Mouse (Mus musculus) adipocyte (in vitro differentiated cells): ENCODE measurements around the gene Iqca.
A peak's percentile ranks its signal among the peaks of the same experiment; 100 is the strongest.

ENCODE experiments used
- DNase-seq: peaks from one replicate; pipeline ENCODE4 v3.0.0-alpha.2; 2016; ENCODE audit warnings: low spot score

Iqca gene

GRCm38 (mm10) chr1:90132402-90132801 lies 20.8 kb downstream of the Iqca start:
- no peak for DNase-seq

DNA sequence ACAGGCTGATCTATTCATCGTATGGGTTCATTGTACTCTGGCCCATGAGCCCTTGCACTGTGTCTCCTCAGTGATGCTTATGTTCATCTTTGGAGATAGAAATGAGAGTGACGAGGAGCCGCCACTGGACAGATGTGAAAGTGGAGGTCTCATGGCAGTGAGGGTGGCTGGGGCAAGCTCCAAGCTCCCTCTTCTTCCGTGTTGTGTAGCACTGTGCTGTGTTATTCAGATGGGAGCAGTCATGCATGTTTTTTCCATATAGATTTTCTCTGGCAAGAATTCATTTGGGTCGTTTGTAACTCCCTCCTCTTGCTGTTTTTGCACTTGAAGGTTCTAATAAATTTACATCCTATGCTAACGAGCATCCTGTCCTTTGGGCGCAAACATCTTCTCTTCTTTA lies 21.2 kb downstream of the Iqca start:
- DNase-seq: no peak

DNA sequence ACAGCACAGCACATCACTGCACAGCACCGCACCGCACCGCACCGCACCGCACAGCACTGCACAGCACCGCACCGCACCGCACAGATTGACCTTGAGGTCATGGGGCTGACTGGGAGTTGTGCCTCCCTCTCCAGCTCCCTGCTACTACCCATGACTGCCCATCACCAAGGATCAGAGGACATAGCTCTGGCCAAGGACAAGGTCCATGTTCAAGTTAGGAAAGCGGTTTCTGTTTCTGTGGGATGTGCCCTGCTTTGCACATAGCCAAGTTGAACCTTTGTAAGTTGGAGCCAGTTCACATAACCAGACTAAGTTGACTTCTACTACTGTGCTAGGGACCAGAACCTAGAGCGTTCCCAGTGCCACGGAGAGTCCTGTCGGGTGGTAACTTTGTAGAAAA lies 28.6 kb downstream of the Iqca start:
- DNase-seq: no peak

GRCm38 (mm10) chr1:90120706-90121105 lies 32.5 kb downstream of the Iqca start:
- DNase-seq: no peak

GRCm38 (mm10) chr1:90119214-90119613 lies 34.0 kb downstream of the Iqca start:
- DNase-seq: no peak

GRCm38 (mm10) chr1:90117207-90117606 lies 36.0 kb downstream of the Iqca start:
- no peak for DNase-seq

GRCm38 (mm10) chr1:90114586-90114985 lies 38.6 kb downstream of the Iqca start:
- no peak for DNase-seq

GRCm38 (mm10) chr1:90113655-90114244 lies 39.5 kb downstream of the Iqca start:
- no peak for DNase-seq

DNA sequence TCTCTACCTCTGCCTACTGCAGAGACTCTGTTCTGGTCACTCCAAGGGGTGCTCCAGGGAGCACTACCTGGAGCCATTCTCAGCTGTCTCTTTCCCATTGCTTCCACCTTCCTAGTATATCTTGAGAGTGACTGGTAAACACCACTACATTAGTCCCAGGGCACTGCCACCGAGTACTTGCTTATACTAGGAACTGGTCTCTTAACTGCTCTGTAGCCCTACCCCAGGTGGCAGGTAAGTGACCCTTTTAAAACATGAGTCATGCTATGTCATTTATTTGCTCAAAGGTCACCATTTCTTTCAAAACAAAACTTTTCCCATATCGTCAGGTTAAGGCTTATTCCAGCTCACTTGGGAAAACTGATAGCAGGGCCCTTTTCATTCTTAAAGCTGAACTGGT lies 40.5 kb downstream of the Iqca start:
- DNase-seq: no peak

- DNase-seq: no peak
Measured at GRCm38 (mm10) chr1:90111198-90111839, 41.9 kb downstream of the Iqca start.

GRCm38 (mm10) chr1:90103896-90104487 lies 49.2 kb downstream of the Iqca start:
- DNase-seq: no peak

GRCm38 (mm10) chr1:90100360-90101232 lies 52.6 kb downstream of the Iqca start:
- DNase-seq: peak; percentile 30

GRCm38 (mm10) chr1:90092816-90093493 lies 60.2 kb downstream of the Iqca start:
- no peak for DNase-seq

GRCm38 (mm10) chr1:90088192-90088990 lies 64.8 kb downstream of the Iqca start:
- peak; percentile 9 for DNase-seq

DNA sequence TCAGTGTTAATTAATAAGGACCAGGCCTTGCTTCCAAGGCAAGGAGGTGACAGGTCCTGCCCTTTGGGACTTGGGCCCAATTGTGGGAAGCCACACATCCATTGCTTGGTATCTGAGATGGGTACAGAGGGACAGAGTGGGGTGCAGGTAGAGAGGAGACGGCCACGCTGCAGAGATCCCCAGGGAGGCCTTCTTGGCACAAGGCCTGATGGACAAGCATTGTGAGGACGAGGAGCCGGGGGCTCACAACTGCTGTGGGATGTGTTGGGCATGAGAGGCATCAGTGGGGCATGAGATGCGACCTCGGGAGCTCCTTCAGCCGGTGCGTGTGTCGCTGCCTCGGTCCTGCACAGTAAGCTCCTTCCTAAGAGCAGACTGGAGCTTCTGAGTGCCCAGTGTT lies 66.7 kb downstream of the Iqca start:
- no peak for DNase-seq

DNA sequence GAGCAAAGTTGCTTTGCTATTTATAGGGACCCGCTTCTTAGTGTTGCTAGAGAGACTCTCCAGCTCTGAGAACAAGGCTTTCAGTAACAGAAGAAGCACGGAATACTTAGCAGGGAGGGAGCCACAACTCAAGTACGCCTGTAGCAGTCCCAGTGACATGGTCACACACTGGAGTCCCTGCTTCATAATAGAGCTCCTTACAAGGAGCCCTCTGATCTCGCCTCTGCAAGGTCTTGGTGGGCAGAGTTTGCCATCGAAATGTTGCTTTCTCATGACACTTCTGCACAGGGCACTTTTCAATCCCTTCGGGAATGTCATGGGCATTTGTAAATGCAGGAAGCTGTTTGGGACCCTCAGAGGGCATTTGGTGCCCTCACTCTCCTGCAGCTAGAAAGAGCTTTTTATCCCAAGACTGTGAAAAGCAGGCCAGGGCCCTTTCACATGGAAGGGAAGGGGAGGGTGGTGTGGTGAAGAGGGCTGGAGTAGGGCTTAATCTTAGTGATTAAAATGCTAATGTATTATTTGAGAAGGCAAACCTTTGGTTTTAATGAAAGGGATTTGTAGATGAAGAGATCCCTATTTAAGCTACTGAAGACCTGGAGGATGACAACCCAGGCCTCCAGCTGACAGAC lies 67.6 kb downstream of the Iqca start:
- DNase-seq: no peak

GRCm38 (mm10) chr1:90076291-90076690 lies 76.9 kb downstream of the Iqca start:
- DNase-seq: no peak

- DNase-seq: peak; percentile 7
Measured at GRCm38 (mm10) chr1:90074779-90075178, 78.4 kb downstream of the Iqca start.

- no peak for DNase-seq
Measured at GRCm38 (mm10) chr1:90071812-90072580, 81.2 kb downstream of the Iqca start.

GRCm38 (mm10) chr1:90060599-90060998 lies 92.6 kb downstream of the Iqca start:
- peak; percentile 79 for DNase-seq
